Mouse (Mus musculus): ENCODE measurements around the gene Nup160. TPM values are rescaled to one million over a fixed set of nuclear protein-coding genes. Genes with fewer than 3 reads are reported as not detected.

Nup160 gene
- 10 to 100 TPM; 16.9 to 20.0 TPM for total RNA-seq (2021)
- long read RNA-seq, experiment 1, partial matches to known transcripts = 6 of 9 reads
- long read RNA-seq, experiment 1, other reads (novel, unspliced or antisense) = 3 of 9 reads
- long read RNA-seq, experiment 2, partial matches to known transcripts = 6 of 8 reads
- long read RNA-seq, experiment 2, other reads (novel, unspliced or antisense) = 2 of 8 reads

- DNase-seq (ENCODE audit: low spot score in 2 of 2) = no peak
- intact Hi-C loops (cut with DNase I) = loop anchor here (5.0 kb wide), 1 partner anchor 95 kb away; the partner anchor contains the start of gene Ptprj
Observed at GRCm38 (mm10) chr2:90677007-90677406, at the start of gene Nup160. Gene Nup160, plus strand, starts transcription at chr2:90677215.

GRCm38 (mm10) chr2:90628261-90628660 is 48.8 kb upstream of the Nup160 start:
- intact Hi-C loops (cut with DNase I) = no loop called here
- no peak for DNase-seq (ENCODE audit: low spot score in 2 of 2)

- no peak for DNase-seq (ENCODE audit: low spot score in 2 of 2)
- intact Hi-C loops (cut with DNase I) = no loop called here
Observed at GRCm38 (mm10) chr2:90629552-90629951, 47.5 kb upstream of the Nup160 start.

GRCm38 (mm10) chr2:90631938-90632733 is 44.9 kb upstream of the Nup160 start:
- DNase-seq (ENCODE audit: low spot score in 2 of 2) = no peak
- intact Hi-C loops (cut with DNase I) = no loop called here

- intact Hi-C loops (cut with DNase I) = no loop called here
- no peak for DNase-seq (ENCODE audit: low spot score in 2 of 2)
Observed at GRCm38 (mm10) chr2:90634671-90635070, 42.3 kb upstream of the Nup160 start.

- intact Hi-C loops (cut with DNase I) = no loop called here
- DNase-seq (ENCODE audit: low spot score in 2 of 2) = no peak
Observed at GRCm38 (mm10) chr2:90635085-90635723, 41.8 kb upstream of the Nup160 start.

GRCm38 (mm10) chr2:90636853-90637252 is 40.2 kb upstream of the Nup160 start:
- no peak for DNase-seq (ENCODE audit: low spot score in 2 of 2)
- intact Hi-C loops (cut with DNase I) = no loop called here

- intact Hi-C loops (cut with DNase I) = no loop called here
- DNase-seq (ENCODE audit: low spot score in 2 of 2) = no peak
Observed at GRCm38 (mm10) chr2:90638986-90639746, 37.8 kb upstream of the Nup160 start.

GRCm38 (mm10) chr2:90639747-90640699 is 37.0 kb upstream of the Nup160 start:
- no peak for DNase-seq (ENCODE audit: low spot score in 2 of 2)
- intact Hi-C loops (cut with DNase I) = no loop called here

GRCm38 (mm10) chr2:90641007-90641709 is 35.9 kb upstream of the Nup160 start:
- intact Hi-C loops (cut with DNase I) = no loop called here
- DNase-seq (ENCODE audit: low spot score in 2 of 2) = no peak

- intact Hi-C loops (cut with DNase I) = no loop called here
- no peak for DNase-seq (ENCODE audit: low spot score in 2 of 2)
Observed at GRCm38 (mm10) chr2:90641710-90642039, 35.3 kb upstream of the Nup160 start.

GRCm38 (mm10) chr2:90647084-90647483 is 29.9 kb upstream of the Nup160 start:
- DNase-seq (ENCODE audit: low spot score in 2 of 2) = no peak
- intact Hi-C loops (cut with DNase I) = no loop called here

- DNase-seq (ENCODE audit: low spot score in 2 of 2) = no peak
- intact Hi-C loops (cut with DNase I) = no loop called here
Observed at GRCm38 (mm10) chr2:90649405-90649804, 27.6 kb upstream of the Nup160 start.

- DNase-seq (ENCODE audit: low spot score in 2 of 2) = no peak
- intact Hi-C loops (cut with DNase I) = no loop called here
Observed at GRCm38 (mm10) chr2:90649965-90650364, 27.1 kb upstream of the Nup160 start.

- intact Hi-C loops (cut with DNase I) = no loop called here
- no peak for DNase-seq (ENCODE audit: low spot score in 2 of 2)
Observed at GRCm38 (mm10) chr2:90652101-90652500, 24.9 kb upstream of the Nup160 start.

- no peak for DNase-seq (ENCODE audit: low spot score in 2 of 2)
- intact Hi-C loops (cut with DNase I) = no loop called here
Observed at GRCm38 (mm10) chr2:90652993-90653392, 24.0 kb upstream of the Nup160 start.

GRCm38 (mm10) chr2:90655449-90655848 is 21.6 kb upstream of the Nup160 start:
- no peak for DNase-seq (ENCODE audit: low spot score in 2 of 2)
- intact Hi-C loops (cut with DNase I) = no loop called here

GRCm38 (mm10) chr2:90658613-90659012 is 18.4 kb upstream of the Nup160 start:
- intact Hi-C loops (cut with DNase I) = no loop called here
- DNase-seq (ENCODE audit: low spot score in 2 of 2) = no peak

Measured in left cerebral cortex, postnatal 14 days (tissue).